Comparison of ENCODE assay signal across 19 mouse cellular contexts in genomic region chr2:77707138-77707537, GRCm38 (mm10).
"Had no signal": no experiment of that assay in that cellular context is flagged by ENCODE, and none has a peak within 500 bp of the region (broad histone marks: within the 10 kb centered on the region; RNA-seq: fewer than 3 reads in every experiment).

No protein-coding gene starts in this region.

- DNase-seq: liver, embryonic 13.5 days; liver, postnatal 0 days; lung, adult 2 months; lung, postnatal 14 days; lung, postnatal 36 days; right cerebral cortex, postnatal 14 days; thymus, adult 2 months; thymus, postnatal 25 days; thymus, postnatal 4 days had no signal

- H3K4me3 ChIP-seq: liver, embryonic 13.5 days; liver, embryonic 15.5 days; lung, embryonic 15.5 days; megakaryocyte, embryonic 14.5 days; midbrain, embryonic 12.5 days; neural tube, embryonic 13.5 days; stomach, embryonic 15.5 days had no signal

- H3K36me3 ChIP-seq: liver, embryonic 13.5 days; liver, embryonic 15.5 days; lung, embryonic 15.5 days; midbrain, embryonic 12.5 days; neural tube, embryonic 13.5 days; stomach, embryonic 15.5 days had no signal

- H3K27ac ChIP-seq: liver, embryonic 13.5 days; liver, embryonic 15.5 days; lung, embryonic 15.5 days; macrophage; midbrain, embryonic 12.5 days; neural tube, embryonic 13.5 days; stomach, embryonic 15.5 days; stomach, postnatal 0 days had no signal

- ATAC-seq: liver, postnatal 0 days; lung, postnatal 0 days; midbrain, embryonic 16.5 days had no signal

- H3K4me1 ChIP-seq: liver, embryonic 13.5 days; liver, embryonic 15.5 days; megakaryocyte, embryonic 14.5 days; stomach, embryonic 15.5 days had no signal

- H3K9ac ChIP-seq: liver, embryonic 13.5 days; liver, embryonic 15.5 days; liver, postnatal 0 days; lung, embryonic 15.5 days; midbrain, embryonic 12.5 days; neural tube, embryonic 13.5 days; stomach, embryonic 15.5 days had no signal

- H3K4me2 ChIP-seq: liver, embryonic 13.5 days; liver, embryonic 15.5 days; lung, embryonic 15.5 days; midbrain, embryonic 12.5 days; neural tube, embryonic 13.5 days; stomach, embryonic 15.5 days had no signal

- H3K27me3 ChIP-seq: liver, embryonic 13.5 days; liver, embryonic 15.5 days; lung, embryonic 15.5 days; megakaryocyte, embryonic 14.5 days; midbrain, embryonic 12.5 days; neural tube, embryonic 13.5 days; stomach, embryonic 15.5 days had no signal

- H3K9me3 ChIP-seq: liver, embryonic 13.5 days; liver, embryonic 15.5 days; lung, embryonic 15.5 days; megakaryocyte, embryonic 14.5 days; midbrain, embryonic 12.5 days; neural tube, embryonic 13.5 days; stomach, embryonic 15.5 days had no signal
